Mouse (Mus musculus): ENCODE data around the gene Tmeff2.

DNA sequence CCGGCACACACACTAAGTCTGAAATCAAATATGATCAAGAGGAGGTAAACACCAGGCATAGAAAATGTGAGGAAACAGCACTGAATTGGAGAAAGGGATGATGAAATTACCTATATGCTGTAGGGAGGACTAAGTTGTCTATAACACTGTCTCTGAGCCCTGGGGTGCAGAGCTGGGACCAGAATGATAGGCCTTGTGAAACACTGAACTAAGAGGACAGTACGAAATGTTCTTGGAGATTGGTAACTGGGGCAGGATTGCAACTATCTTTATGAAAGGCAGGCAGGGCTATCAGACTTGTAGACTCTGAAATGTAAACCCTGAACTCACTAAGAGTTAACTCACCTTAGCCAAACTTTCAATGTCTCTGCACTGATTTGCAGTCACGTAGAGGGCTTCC is 242.3 kb downstream of the Tmeff2 start:
- no peak for TF ChIP-seq EP300 (IDR thresholded peaks at IDR 0.05; ENCODE audit: insufficient read depth, low read depth, low read length)
- TF ChIP-seq POLR2A (IDR thresholded peaks at IDR 0.05; ENCODE audit: insufficient read depth, low read depth, low read length): no peak
- no peak for TF ChIP-seq CTCF (IDR thresholded peaks at IDR 0.05)

All from heart, adult 2 months (tissue).